In genomic region chr6:87733131-87733930, GRCm38 (mm10) we compare ENCODE assay signal across 8 mouse cellular contexts. TPM values are rescaled to one million over a fixed set of nuclear protein-coding genes. Genes with fewer than 3 reads are reported as not detected.
A peak's percentile ranks its signal among the peaks of the same experiment; 100 is the strongest.
DNase-seq lines count a peak whose midpoint lies in the region; ATAC-seq and TF ChIP-seq lines count a peak whose summit lies in the region.

No protein-coding gene starts in this region.

- WGBS in embryonic facial prominence, embryonic 14.5 days = 24% methylated on average over 14 of the region's 14 CpGs
- 25% methylated on average over 14 of the region's 14 CpGs for WGBS in limb, embryonic 14.5 days
- 29% methylated on average over 14 of the region's 14 CpGs for WGBS in midbrain, postnatal 0 days

- H3K4me2 ChIP-seq in embryonic facial prominence, embryonic 14.5 days (ENCODE audit: low read depth, low read length) = peak overlapping the region; percentile 97
- H3K4me2 ChIP-seq in limb, embryonic 14.5 days (replicated peaks; ENCODE audit: low read depth, low read length, severe bottlenecking) = peak overlapping the region; percentile 53
- H3K4me2 ChIP-seq in midbrain, postnatal 0 days (ENCODE audit: low read depth, low read length, poor library complexity, severe bottlenecking) = peak overlapping the region; percentile 95

- no peak overlapping the region for H3K9ac ChIP-seq in embryonic facial prominence, embryonic 14.5 days (ENCODE audit: low read depth, low read length)
- no peak overlapping the region for H3K9ac ChIP-seq in limb, embryonic 14.5 days (ENCODE audit: low read depth, low read length, severe bottlenecking)
- H3K9ac ChIP-seq in midbrain, postnatal 0 days (replicated peaks; ENCODE audit: low read length, poor library complexity, severe bottlenecking) = 0 out of 2 replicates have a peak overlapping the region, but pooled peaks have one; percentile 33

- peaks cover 59% of the 10 kb centered on the region for H3K27me3 ChIP-seq in embryonic facial prominence, embryonic 14.5 days (replicated peaks; ENCODE audit: control insufficient read depth, insufficient read depth, low read length)
- peaks cover 54% of the 10 kb centered on the region for H3K27me3 ChIP-seq in limb, embryonic 14.5 days (ENCODE audit: control insufficient read depth, insufficient read depth, low read length)
- peaks cover 3% of the 10 kb centered on the region; the same call in 1 of the 2 replicates for H3K27me3 ChIP-seq in midbrain, postnatal 0 days (ENCODE audit: insufficient read depth, low read length)

- H3K27ac ChIP-seq in embryonic facial prominence, embryonic 14.5 days (replicated peaks; ENCODE audit: low read depth, low read length) = no peak overlapping the region
- H3K27ac ChIP-seq in limb, embryonic 14.5 days (replicated peaks; ENCODE audit: low read depth, low read length) = no peak overlapping the region
- H3K27ac ChIP-seq in midbrain, postnatal 0 days (ENCODE audit: low read depth, low read length) = no peak overlapping the region

- no peak for TF ChIP-seq CTCF in midbrain, postnatal 0 days (IDR thresholded peaks at IDR 0.05)

- peaks cover 7% of the 10 kb centered on the region; the same call in 1 of the 2 replicates for H3K4me1 ChIP-seq in embryonic facial prominence, embryonic 14.5 days (ENCODE audit: control insufficient read depth, insufficient read depth, low read length)
- peaks cover 11% of the 10 kb centered on the region; the same call in 1 of the 2 replicates for H3K4me1 ChIP-seq in limb, embryonic 14.5 days (ENCODE audit: control insufficient read depth, insufficient read depth, low read length)
- peaks cover 8% of the 10 kb centered on the region; the same call in 1 of the 2 replicates for H3K4me1 ChIP-seq in midbrain, postnatal 0 days (ENCODE audit: insufficient read depth, low read length)

- H3K9me3 ChIP-seq in embryonic facial prominence, embryonic 14.5 days (ENCODE audit: control insufficient read depth, low read length) = no peaks in the 10 kb centered on the region
- no peaks in the 10 kb centered on the region for H3K9me3 ChIP-seq in limb, embryonic 14.5 days (ENCODE audit: control insufficient read depth, low read length)
- H3K9me3 ChIP-seq in midbrain, postnatal 0 days (ENCODE audit: low read length) = no peaks in the 10 kb centered on the region

- peak overlapping the region; percentile 48 for H3K4me3 ChIP-seq in embryonic facial prominence, embryonic 14.5 days (ENCODE audit: low read depth, low read length)
- H3K4me3 ChIP-seq in limb, embryonic 14.5 days (replicated peaks; ENCODE audit: low read length) = peak overlapping the region; percentile 30; the same call in 1 of the 2 replicates
- H3K4me3 ChIP-seq in midbrain, postnatal 0 days (ENCODE audit: low read depth, low read length) = peak overlapping the region; percentile 53

- H3K36me3 ChIP-seq in embryonic facial prominence, embryonic 14.5 days (ENCODE audit: control insufficient read depth, insufficient read depth, low read length) = no peaks in the 10 kb centered on the region
- H3K36me3 ChIP-seq in limb, embryonic 14.5 days (ENCODE audit: control insufficient read depth, insufficient read depth, low read length) = no peaks in the 10 kb centered on the region
- H3K36me3 ChIP-seq in midbrain, postnatal 0 days (ENCODE audit: insufficient read depth, low read length) = no peaks in the 10 kb centered on the region

- TF ChIP-seq POLR2A in limb, embryonic 14.5 days (IDR thresholded peaks at IDR 0.05; ENCODE audit: borderline replicate concordance, extremely low read depth, insufficient read depth, insufficient read length) = no peak

- DNase-seq in MN1 (ENCODE audit: low spot score) = peak; percentile 60
- peak; percentile 86 for DNase-seq in embryonic facial prominence, embryonic 14.5 days (ENCODE audit: low spot score)
- DNase-seq in heart, postnatal 4 days = peak; percentile 67
- DNase-seq in limb, embryonic 14.5 days (ENCODE audit: low spot score) = peak; percentile 76
- peak; percentile 57 for DNase-seq in midbrain, postnatal 0 days (ENCODE audit: low spot score)
- DNase-seq in thymus, postnatal 0 days (ENCODE audit: low spot score) = no peak
- DNase-seq in spleen, adult 12 weeks (ENCODE audit: low spot score) = no peak

- peak; percentile 27; the same call in 1 of the 2 replicates for ATAC-seq in embryonic facial prominence, embryonic 14.5 days (ENCODE audit: low read depth)
- ATAC-seq in limb, embryonic 14.5 days (ENCODE audit: low FRiP score, low read depth) = peak; percentile 59; the same call in 1 of the 2 replicates
- no peak for ATAC-seq in midbrain, postnatal 0 days (ENCODE audit: low FRiP score)
- no peak for ATAC-seq in CD4-positive, CD25-positive, alpha-beta regulatory T cell, adult 4 months

RNA-seq across cellular contexts. Expression of gene Efcc1, which starts 2.7 kb away (rescaled TPM):
- polyA plus RNA-seq in embryonic facial prominence, embryonic 14.5 days (2014; fragmentation: Nextera tagmentation; extraction: Ambion mirVana) = 1.5 and 1.9 TPM in 2 replicates
- total RNA-seq in heart, postnatal 4 days (2021) = 1 to 10 TPM; 1.5 to 2.4 TPM
- 0.98 and 1.3 TPM in 2 replicates for polyA plus RNA-seq in limb, embryonic 14.5 days (2012; rRNA removed)
- 0.64 and 0.80 TPM in 2 replicates for polyA plus RNA-seq in limb, embryonic 14.5 days (2014; fragmentation: Nextera tagmentation; extraction: Ambion mirVana)
- 6.6 and 15.8 TPM in 2 replicates for total RNA-seq in midbrain, postnatal 0 days (2014; rRNA removed)
- polyA plus RNA-seq in midbrain, postnatal 0 days (2015; fragmentation: Nextera tagmentation; extraction: Ambion mirVana) = 8.7 and 11.2 TPM in 2 replicates
- 0.18 and 0.26 TPM in 2 replicates for polyA plus RNA-seq in thymus, postnatal 0 days (2015; fragmentation: Nextera tagmentation; extraction: Ambion mirVana)
- polyA plus RNA-seq in CD4-positive, CD25-positive, alpha-beta regulatory T cell, adult 4 months (2017; shearing (Covaris generic)) = under 1 TPM in 1 of 2 experiments, not detected in 1; 0.58 TPM

RNA-seq across cellular contexts. Expression of gene Gp9, which starts 44.5 kb away (rescaled TPM):
- polyA plus RNA-seq in embryonic facial prominence, embryonic 14.5 days (2014; fragmentation: Nextera tagmentation; extraction: Ambion mirVana) = 1.2 and 1.3 TPM in 2 replicates
- 1 to 10 TPM in 1 of 2 experiments, under 1 TPM in 1; 0.64 to 1.1 TPM for total RNA-seq in heart, postnatal 4 days (2021)
- 1.4 and 2.5 TPM in 2 replicates for polyA plus RNA-seq in limb, embryonic 14.5 days (2012; rRNA removed)
- 1.9 and 2.0 TPM in 2 replicates for polyA plus RNA-seq in limb, embryonic 14.5 days (2014; fragmentation: Nextera tagmentation; extraction: Ambion mirVana)
- 1.7 TPM in 1 of 2 replicates, not detected in the other for total RNA-seq in midbrain, postnatal 0 days (2014; rRNA removed)
- not detected in 2 replicates for polyA plus RNA-seq in midbrain, postnatal 0 days (2015; fragmentation: Nextera tagmentation; extraction: Ambion mirVana)
- polyA plus RNA-seq in thymus, postnatal 0 days (2015; fragmentation: Nextera tagmentation; extraction: Ambion mirVana) = 0.49 and 0.85 TPM in 2 replicates
- not detected for polyA plus RNA-seq in CD4-positive, CD25-positive, alpha-beta regulatory T cell, adult 4 months (2017; shearing (Covaris generic))

Comparison
In these comparisons a context has a peak if more than half of its experiments do, and no peak if none do; other contexts are left out.
1. DNase-seq: peak in MN1 (single experiment), embryonic facial prominence, embryonic 14.5 days (single experiment), heart, postnatal 4 days (single experiment), limb, embryonic 14.5 days (single experiment) and midbrain, postnatal 0 days (single experiment); none in thymus, postnatal 0 days (single experiment) and spleen, adult 12 weeks (single experiment).
2. ATAC-seq: peak in embryonic facial prominence, embryonic 14.5 days (single experiment) and limb, embryonic 14.5 days (single experiment); none in midbrain, postnatal 0 days (single experiment) and CD4-positive, CD25-positive, alpha-beta regulatory T cell, adult 4 months (single experiment).
3. Peak in every context shown above with its lines, with median percentiles within 50 percentile points of each other: H3K4me2 ChIP-seq and H3K4me3 ChIP-seq.